Mouse (Mus musculus) C3H10T1/2 (cell line): ENCODE data around the gene Rad51ap2. TPM values are rescaled to one million over a fixed set of nuclear protein-coding genes. Genes with fewer than 3 reads are reported as not detected.

Experiments used
- polyA plus RNA-seq, 2 experiments: library from polyadenylated mRNA; unstranded; fragments of >200 nt; fragmentation: generic; extraction: Trizol; gene quantifications; one replicate each; pipeline ENCODE4 v1.2.1; 2012; ENCODE audit warnings: missing spikeins in 2 of 2

Gene Rad51ap2
- polyA plus RNA-seq: not detected

GRCm38 (mm10) chr12:11455549-11456194 lies at the start of gene Rad51ap2:
Gene Rad51ap2 (plus strand): TSS chr12:11456079.

GRCm38 (mm10) chr12:11436497-11437265 lies 19.2 kb upstream of the Rad51ap2 start, which contains the start of gene Vsnl1:
Gene Vsnl1 (minus strand): TSS chr12:11436613.

Other genes starting within 250 kb of the Rad51ap2 start
- gene Msgn1, start 247.1 kb upstream of the Rad51ap2 start, polyA plus RNA-seq: not detected
- gene Gen1, start 190.3 kb upstream of the Rad51ap2 start, polyA plus RNA-seq: 1 to 10 TPM in 1 of 2 experiments, under 1 TPM in 1; 0.59 to 1.9 TPM
- gene Smc6, start 190.2 kb upstream of the Rad51ap2 start, polyA plus RNA-seq: 1 to 10 TPM; 1.1 to 8.0 TPM
- under 1 TPM in 1 of 2 experiments, not detected in 1; 0.09 TPM for gene Vsnl1, start 19.5 kb upstream of the Rad51ap2 start, polyA plus RNA-seq